Mouse (Mus musculus) heart, embryonic 12.5 days (tissue): Measurements from ENCODE around the gene Stfa3. TPM values are rescaled to one million over a fixed set of nuclear protein-coding genes. Genes with fewer than 3 reads are reported as not detected.

Experiments used
- ATAC-seq: fragments of 200-750 bp; cut with Nextera tagmentation; 2 replicates; pipeline ENCODE4 v1.8.0; 2017; ENCODE audit warnings: moderate TSS enrichment, moderate library complexity; ENCODE audit not compliant: insufficient number of reproducible peaks, low FRiP score
- H3K27ac ChIP-seq: fragments of 300-500 bp; sonication (generic); 2 replicates; pipeline ENCODE4 v1.5.1; 2016; ENCODE audit warnings: mild to moderate bottlenecking, moderate library complexity; ENCODE audit not compliant: poor library complexity, severe bottlenecking
- H3K27me3 ChIP-seq: fragments of 300-500 bp; sonication (generic); replicated peaks from 2 replicates; pipeline ENCODE4 v1.6.1; 2016; ENCODE audit warnings: mild to moderate bottlenecking, moderate library complexity
- H3K36me3 ChIP-seq: fragments of 300-500 bp; sonication (generic); 2 replicates; pipeline ENCODE4 v1.6.1; 2016; ENCODE audit warnings: mild to moderate bottlenecking, moderate library complexity
- H3K4me1 ChIP-seq: fragments of 300-500 bp; sonication (generic); replicated peaks from 2 replicates; pipeline ENCODE4 v1.6.1; 2016; ENCODE audit warnings: mild to moderate bottlenecking
- H3K4me2 ChIP-seq: fragments of 300-500 bp; sonication (generic); 2 replicates; pipeline ENCODE4 v1.6.1; 2016; ENCODE audit warnings: mild to moderate bottlenecking, moderate library complexity
- H3K4me3 ChIP-seq: fragments of 300-500 bp; sonication (generic); 2 replicates; pipeline ENCODE4 v1.5.1; 2016; ENCODE audit warnings: mild to moderate bottlenecking
- H3K9ac ChIP-seq: fragments of 300-500 bp; sonication (generic); 2 replicates; pipeline ENCODE4 v1.6.1; 2016; ENCODE audit warnings: mild to moderate bottlenecking, moderate library complexity
- H3K9me3 ChIP-seq: fragments of 300-500 bp; sonication (generic); replicated peaks from 2 replicates; pipeline ENCODE4 v1.6.1; 2016; ENCODE audit warnings: mild to moderate bottlenecking, moderate library complexity
- WGBS: fragments of 180-500 bp; shearing (Covaris S2); methylation state at CpG from one replicate; pipeline ENCODE4 v1.1.7; 2016; 5-methylcytosine and 5-hydroxymethylcytosine counted together
- polyA plus RNA-seq: library from polyadenylated mRNA; unstranded; fragments of >200 nt; fragmentation: Nextera tagmentation; extraction: Ambion mirVana; gene quantifications from 2 replicates; pipeline ENCODE4 v1.2.1, GENCODE M21; 2016

Gene Stfa3
- not detected in 2 replicates for polyA plus RNA-seq

DNA sequence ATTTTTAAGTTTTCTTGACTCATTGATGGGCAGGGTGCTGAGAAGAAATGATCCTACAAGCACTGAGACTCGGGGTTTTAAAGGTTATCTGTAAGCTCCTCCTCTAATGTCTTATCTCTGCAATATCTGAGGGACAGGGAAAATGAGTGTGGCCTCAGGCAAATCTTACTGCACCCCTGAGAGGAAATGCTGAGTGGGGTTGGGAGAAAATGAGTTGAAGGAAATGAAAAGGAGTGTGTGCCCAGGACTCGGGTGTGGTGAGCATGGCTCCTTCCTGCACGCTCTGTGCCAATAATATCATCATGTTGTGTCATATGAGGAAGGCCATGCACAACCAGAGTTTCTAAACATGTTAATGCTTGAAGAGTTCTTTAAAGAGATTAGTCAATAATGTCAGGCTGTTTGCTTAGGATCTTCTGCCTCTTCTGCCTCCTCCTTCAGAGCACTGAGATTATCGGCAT is at the start of gene Stfa3:
Gene Stfa3 (minus strand): TSS at position 51 of the 461 bp plus-strand sequence.
- Histone ChIP-seq H3K4me3 (no peak within 1 kb of the TSS), H3K36me3 (no peaks in the 10 kb centered on the region), H3K9me3 (no peaks in the 10 kb centered on the region), H3K4me1 (no peaks in the 10 kb centered on the region), H3K27me3 (no peaks in the 10 kb centered on the region), H3K27ac (no peak within 1 kb of the TSS), H3K9ac (no peak within 1 kb of the TSS), H3K4me2 (no peak within 1 kb of the TSS)
- 78% methylated on average over 4 of the region's 4 CpGs for WGBS
- ATAC-seq: no peak

DNA sequence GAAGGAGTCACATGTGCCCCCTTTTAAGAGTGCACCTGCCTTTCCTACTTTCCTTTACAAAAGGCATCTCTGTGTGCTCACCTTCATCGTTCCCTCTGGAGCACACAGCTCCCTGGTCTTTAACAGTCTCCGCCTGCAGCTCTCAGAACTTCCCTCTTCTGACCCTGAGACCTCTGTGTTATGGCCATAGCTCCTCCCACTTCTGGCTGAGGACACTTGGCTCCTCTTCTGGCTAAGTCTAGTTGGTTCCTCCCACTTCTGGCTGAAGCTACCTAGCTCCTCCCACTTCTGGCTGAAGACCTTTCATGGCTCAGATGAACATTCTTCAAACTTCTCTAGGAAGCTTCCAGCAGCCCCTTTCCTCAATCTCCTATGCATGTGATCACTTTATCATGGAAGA is 47.1 kb upstream of the Stfa3 start:
- H3K9ac ChIP-seq: no peak overlapping the region
- no peak overlapping the region for H3K4me3 ChIP-seq
- H3K36me3 ChIP-seq: no peaks in the 10 kb centered on the region
- 61% methylated on average over 2 of the region's 2 CpGs for WGBS
- H3K4me2 ChIP-seq: no peak overlapping the region
- H3K9me3 ChIP-seq: 0 out of 2 replicates have a peak, but pooled peaks cover 4% of the 10 kb centered on the region
- no peak for ATAC-seq
- no peak overlapping the region for H3K27ac ChIP-seq
- H3K4me1 ChIP-seq: no peaks in the 10 kb centered on the region
- no peaks in the 10 kb centered on the region for H3K27me3 ChIP-seq

DNA sequence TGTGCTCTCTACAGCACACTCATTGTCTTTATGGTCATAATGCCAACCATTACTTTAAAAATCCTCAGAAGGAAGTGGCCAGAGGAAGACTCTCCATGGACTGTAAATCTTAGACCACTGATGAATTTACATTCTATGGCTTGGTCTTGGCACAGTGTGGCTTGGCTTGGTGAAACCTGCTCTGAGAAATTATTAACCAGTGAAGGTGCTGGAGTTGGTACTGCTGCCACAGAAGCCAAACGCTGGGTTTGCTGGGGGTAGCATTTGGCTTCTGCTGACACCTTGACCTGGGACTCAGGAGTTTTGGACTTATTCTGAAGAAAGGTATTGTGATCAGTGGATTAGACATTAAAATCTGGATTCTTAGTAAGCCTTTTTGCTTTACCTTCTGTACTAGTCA is 37.2 kb upstream of the Stfa3 start:
- H3K36me3 ChIP-seq: no peaks in the 10 kb centered on the region
- no peaks in the 10 kb centered on the region for H3K4me1 ChIP-seq
- WGBS: 77% methylated on average over 1 of the region's 1 CpGs
- H3K9ac ChIP-seq: no peak overlapping the region
- H3K27ac ChIP-seq: no peak overlapping the region
- H3K27me3 ChIP-seq: no peaks in the 10 kb centered on the region
- ATAC-seq: no peak
- no peak overlapping the region for H3K4me3 ChIP-seq
- no peak overlapping the region for H3K4me2 ChIP-seq
- H3K9me3 ChIP-seq: no peaks in the 10 kb centered on the region

DNA sequence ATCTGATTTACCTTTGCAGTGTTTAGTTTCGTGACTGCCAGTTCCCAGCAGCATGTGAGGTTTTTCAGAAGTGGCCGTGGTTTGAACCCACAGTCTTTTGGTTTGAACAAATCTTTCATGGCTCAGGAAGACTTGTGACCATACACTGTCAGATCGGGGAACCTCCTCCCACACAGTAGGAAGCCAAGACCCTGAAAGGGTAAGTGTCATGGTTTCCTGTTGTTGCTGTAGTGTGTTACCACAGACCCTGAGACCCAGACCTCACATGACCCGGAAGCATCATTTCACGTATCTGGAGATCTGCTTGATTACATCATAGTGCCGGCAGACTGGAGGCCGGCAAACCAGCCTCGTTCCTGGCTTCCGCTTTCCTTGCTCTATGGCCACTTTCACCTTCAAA is 21.7 kb upstream of the Stfa3 start:
- Histone ChIP-seq H3K4me3 (no peak overlapping the region), H3K36me3 (no peaks in the 10 kb centered on the region), H3K4me1 (no peaks in the 10 kb centered on the region), H3K9me3 (peaks cover 6% of the 10 kb centered on the region), H3K4me2 (no peak overlapping the region), H3K27me3 (no peaks in the 10 kb centered on the region), H3K9ac (no peak overlapping the region), H3K27ac (no peak overlapping the region)
- WGBS: 75% methylated on average over 9 of the region's 9 CpGs
- no peak for ATAC-seq

DNA sequence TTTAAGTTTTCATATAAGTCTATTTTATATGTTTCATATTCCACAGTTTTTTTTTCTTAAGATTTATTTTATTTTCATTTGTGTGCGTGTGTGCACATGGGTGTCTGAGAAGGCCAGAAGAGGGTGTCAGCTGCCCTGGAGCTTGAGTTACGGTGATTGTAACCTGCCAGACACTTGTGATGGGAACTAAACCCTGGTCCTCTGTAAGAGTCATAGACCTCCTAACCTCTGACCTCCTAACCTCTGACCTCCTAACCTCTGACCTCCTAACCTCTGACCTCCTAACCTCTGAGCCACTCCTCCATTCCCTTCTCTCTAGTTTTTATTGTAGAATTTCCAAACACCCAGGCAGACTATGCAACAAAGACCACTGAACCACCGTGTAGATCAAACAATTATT is 20.3 kb upstream of the Stfa3 start:
- no peaks in the 10 kb centered on the region for H3K36me3 ChIP-seq
- no peak for ATAC-seq
- H3K9ac ChIP-seq: no peak overlapping the region
- no peak overlapping the region for H3K27ac ChIP-seq
- H3K4me2 ChIP-seq: no peak overlapping the region
- H3K9me3 ChIP-seq: peaks cover 6% of the 10 kb centered on the region
- H3K4me1 ChIP-seq: no peaks in the 10 kb centered on the region
- H3K4me3 ChIP-seq: no peak overlapping the region
- no peaks in the 10 kb centered on the region for H3K27me3 ChIP-seq
- whole genome bisulfite sequencing: 86% methylated on average over 3 of the region's 3 CpGs

DNA sequence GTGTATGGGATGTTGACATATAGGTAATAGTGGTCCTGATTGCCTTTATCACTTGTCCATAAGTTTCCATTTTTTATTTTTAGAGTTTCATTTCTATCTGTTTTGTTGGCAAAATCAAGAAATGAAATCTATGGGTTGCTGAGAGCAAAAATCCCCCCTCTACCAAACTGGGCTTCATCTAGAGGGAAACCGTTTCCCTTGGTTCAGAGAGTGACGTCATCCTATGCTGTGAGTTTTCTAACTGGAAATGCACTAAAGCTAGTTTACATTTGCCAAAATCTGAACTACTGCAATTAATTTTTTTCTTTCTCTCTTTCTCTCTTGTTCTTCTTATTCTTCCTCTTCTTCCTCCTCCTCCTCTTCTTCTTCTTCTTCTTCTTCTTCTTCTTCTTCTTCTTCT is 19.7 kb upstream of the Stfa3 start:
- no peak for ATAC-seq
- no peaks in the 10 kb centered on the region for H3K4me1 ChIP-seq
- H3K36me3 ChIP-seq: no peaks in the 10 kb centered on the region
- 69% methylated on average over 2 of the region's 2 CpGs for WGBS
- H3K9me3 ChIP-seq: peaks cover 6% of the 10 kb centered on the region
- no peak overlapping the region for H3K4me2 ChIP-seq
- H3K9ac ChIP-seq: no peak overlapping the region
- H3K4me3 ChIP-seq: no peak overlapping the region
- H3K27ac ChIP-seq: no peak overlapping the region
- no peaks in the 10 kb centered on the region for H3K27me3 ChIP-seq

DNA sequence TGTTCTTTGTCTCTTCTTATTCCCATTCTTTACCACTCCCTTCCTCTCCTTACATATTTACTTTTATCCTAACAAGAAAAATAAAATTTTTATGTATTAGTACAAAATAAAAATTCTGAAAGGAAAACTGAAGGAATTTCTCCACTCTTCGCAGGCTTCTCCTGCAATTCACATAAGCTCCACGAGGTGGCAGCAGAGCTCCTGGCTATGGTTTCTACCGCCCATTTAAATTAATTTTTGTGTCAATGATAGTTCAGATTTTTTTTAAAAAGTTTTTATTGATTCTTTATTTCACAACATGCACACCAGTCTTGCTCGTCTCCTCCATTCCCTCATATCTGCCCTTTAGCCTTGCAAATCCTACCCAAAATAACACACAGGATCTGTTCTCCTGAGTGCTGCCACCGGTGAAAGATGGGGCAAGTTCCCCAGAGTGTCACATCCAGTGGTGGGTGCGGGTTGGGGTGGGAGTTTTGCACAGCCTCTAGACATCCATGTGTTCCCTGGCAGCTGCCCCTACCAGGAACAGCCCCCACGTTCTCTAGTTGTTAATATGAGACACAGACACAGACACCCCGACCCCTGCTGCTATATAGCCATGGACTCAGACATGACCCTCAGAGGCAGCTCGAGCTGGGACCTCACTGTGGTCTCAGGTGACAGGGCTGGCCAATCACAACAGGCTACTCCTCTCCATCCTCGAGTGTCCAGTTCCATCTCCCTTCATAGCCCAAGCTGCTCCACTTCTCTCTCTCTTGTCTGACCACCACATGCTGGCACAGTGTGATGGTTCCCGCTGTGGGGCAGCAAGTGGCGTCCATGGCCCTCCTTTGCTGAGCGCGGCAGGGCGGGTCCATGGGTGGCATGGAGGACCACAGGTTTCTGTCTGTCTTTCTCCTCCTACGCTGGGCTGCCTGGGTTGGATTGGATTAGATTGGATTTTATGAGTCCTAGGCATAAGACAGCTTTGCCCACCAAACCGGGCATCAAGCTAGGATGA is 18.3 kb upstream of the Stfa3 start:
- ATAC-seq: no peak
- Histone ChIP-seq H3K36me3 (no peaks in the 10 kb centered on the region), H3K9ac (no peak overlapping the region), H3K9me3 (0 out of 2 replicates have a peak, but pooled peaks cover 3% of the 10 kb centered on the region), H3K27ac (no peak overlapping the region), H3K27me3 (no peaks in the 10 kb centered on the region), H3K4me3 (no peak overlapping the region), H3K4me1 (no peaks in the 10 kb centered on the region), H3K4me2 (no peak overlapping the region)
- WGBS: 44% methylated on average over 17 of the region's 17 CpGs

DNA sequence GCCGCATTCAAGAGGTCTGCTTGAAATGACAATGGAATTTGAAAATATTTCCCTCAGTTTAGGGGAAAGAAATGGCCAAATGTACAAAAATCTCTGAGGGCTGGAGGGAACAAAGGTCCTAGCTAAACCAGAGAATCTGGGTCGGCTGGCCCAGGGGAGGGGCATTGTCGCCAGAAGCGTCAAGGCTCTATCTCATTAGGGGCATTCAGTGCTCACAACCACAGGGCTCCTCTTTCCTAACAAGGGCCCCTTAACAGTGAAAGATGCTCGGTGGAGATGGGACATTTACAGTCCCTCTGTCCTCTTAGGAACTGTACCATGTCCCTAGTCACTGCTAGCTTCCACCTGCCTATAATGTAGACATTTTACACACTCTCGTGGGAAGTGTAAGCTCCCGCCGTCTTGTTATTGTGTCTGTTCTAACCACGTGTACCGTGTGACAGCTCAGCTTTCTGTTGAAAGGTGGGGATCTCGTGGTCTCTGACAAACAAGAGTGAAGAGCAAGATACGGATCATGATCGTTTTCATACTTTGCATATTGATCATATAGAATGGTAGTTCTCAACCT is 16.0 kb upstream of the Stfa3 start:
- no peaks in the 10 kb centered on the region for H3K4me1 ChIP-seq
- no peak overlapping the region for H3K27ac ChIP-seq
- no peaks in the 10 kb centered on the region for H3K27me3 ChIP-seq
- H3K36me3 ChIP-seq: no peaks in the 10 kb centered on the region
- 60% methylated on average over 13 of the region's 13 CpGs for WGBS
- H3K4me3 ChIP-seq: no peak overlapping the region
- no peak for ATAC-seq
- H3K9me3 ChIP-seq: 0 out of 2 replicates have a peak, but pooled peaks cover 3% of the 10 kb centered on the region
- H3K4me2 ChIP-seq: no peak overlapping the region
- H3K9ac ChIP-seq: no peak overlapping the region

DNA sequence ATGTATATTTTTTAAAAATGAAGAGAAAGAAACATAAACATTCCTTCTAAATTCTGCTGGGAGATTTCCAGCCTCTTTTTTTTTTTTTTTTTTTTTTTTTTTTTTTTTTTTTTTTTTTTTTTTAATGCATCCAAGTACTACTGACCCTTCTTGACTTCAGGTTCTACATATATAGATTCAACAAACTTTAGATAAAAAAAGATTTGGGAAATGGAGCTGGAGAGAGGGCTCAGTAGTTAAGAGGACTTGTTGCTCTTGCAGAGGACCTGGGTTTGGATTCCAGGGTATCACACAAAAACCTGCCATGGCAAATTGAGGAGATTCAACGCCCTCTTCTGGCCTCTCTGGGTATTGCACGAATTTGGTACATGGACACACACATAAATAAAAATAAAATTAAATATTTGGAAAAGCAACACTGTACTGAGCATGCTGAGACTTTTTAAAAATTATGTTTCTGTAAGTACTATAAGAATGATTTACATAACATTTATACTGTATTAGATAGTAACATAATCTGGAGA is 14.8 kb upstream of the Stfa3 start:
- H3K9me3 ChIP-seq: 0 out of 2 replicates have a peak, but pooled peaks cover 3% of the 10 kb centered on the region
- WGBS: 5% methylated on average over 2 of the region's 2 CpGs
- H3K27me3 ChIP-seq: no peaks in the 10 kb centered on the region
- H3K27ac ChIP-seq: no peak overlapping the region
- no peak overlapping the region for H3K4me3 ChIP-seq
- no peaks in the 10 kb centered on the region for H3K4me1 ChIP-seq
- H3K9ac ChIP-seq: no peak overlapping the region
- H3K36me3 ChIP-seq: no peaks in the 10 kb centered on the region
- H3K4me2 ChIP-seq: no peak overlapping the region
- ATAC-seq: no peak

DNA sequence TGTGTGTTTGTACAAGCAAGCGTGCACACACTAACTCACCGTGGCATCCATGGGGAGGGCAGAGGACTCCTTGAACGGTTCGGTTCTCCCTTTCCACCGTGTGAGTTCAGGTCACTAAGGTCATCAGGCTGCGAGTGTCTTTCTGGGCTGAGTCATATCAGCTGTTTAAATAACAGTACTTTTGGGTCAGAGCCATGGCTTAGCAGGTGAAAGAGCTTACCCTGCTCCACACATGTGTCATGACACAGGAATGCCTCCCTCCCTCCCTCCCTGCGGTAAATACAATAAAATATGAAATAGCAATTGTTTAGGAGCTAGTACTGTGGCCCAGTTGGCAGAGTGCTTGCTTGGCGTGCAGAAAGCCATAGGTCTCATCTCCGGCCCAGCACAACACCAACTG is 14.2 kb upstream of the Stfa3 start:
- no peak for ATAC-seq
- no peaks in the 10 kb centered on the region for H3K4me1 ChIP-seq
- H3K9ac ChIP-seq: no peak overlapping the region
- no peak overlapping the region for H3K4me3 ChIP-seq
- 0 out of 2 replicates have a peak, but pooled peaks cover 3% of the 10 kb centered on the region for H3K9me3 ChIP-seq
- 79% methylated on average over 9 of the region's 9 CpGs for WGBS
- H3K4me2 ChIP-seq: no peak overlapping the region
- no peaks in the 10 kb centered on the region for H3K27me3 ChIP-seq
- no peaks in the 10 kb centered on the region for H3K36me3 ChIP-seq
- no peak overlapping the region for H3K27ac ChIP-seq

DNA sequence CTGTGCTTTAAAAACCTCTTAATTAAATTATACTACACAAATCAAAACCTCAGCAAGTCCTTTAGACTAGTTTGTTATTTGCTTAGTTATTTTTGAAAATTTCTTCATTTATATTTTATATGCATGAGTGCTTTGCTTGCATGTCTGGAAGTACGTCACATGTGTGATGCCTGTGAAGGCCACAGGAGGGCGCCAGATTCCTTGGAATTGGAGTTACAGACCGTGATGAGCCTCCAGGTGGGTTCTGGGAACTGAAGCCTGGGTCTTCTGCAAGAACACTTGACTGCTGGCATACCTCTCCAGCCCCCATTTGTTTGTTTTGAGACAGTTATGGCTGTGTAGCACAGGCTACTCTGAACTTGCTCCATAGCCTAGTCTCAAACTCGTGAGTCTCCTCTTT is 13.7 kb upstream of the Stfa3 start:
- 0 out of 2 replicates have a peak, but pooled peaks cover 3% of the 10 kb centered on the region for H3K9me3 ChIP-seq
- no peak overlapping the region for H3K4me2 ChIP-seq
- H3K27ac ChIP-seq: no peak overlapping the region
- 67% methylated on average over 4 of the region's 4 CpGs for WGBS
- H3K36me3 ChIP-seq: no peaks in the 10 kb centered on the region
- no peaks in the 10 kb centered on the region for H3K4me1 ChIP-seq
- no peak for ATAC-seq
- no peaks in the 10 kb centered on the region for H3K27me3 ChIP-seq
- no peak overlapping the region for H3K4me3 ChIP-seq
- H3K9ac ChIP-seq: no peak overlapping the region
